Mouse (Mus musculus): ENCODE results near the gene Clint1. TPM values are rescaled to one million over a fixed set of nuclear protein-coding genes. Genes with fewer than 3 reads are reported as not detected.

Clint1 gene
- polyA plus RNA-seq, 1 experiment = 25.6 TPM

GRCm38 (mm10) chr11:45856149-45856516 lies 4.3 kb downstream of the Clint1 start:
- peaks cover 8% of the 10 kb centered on the region for H3K4me1 ChIP-seq (ENCODE audit: control insufficient read depth, insufficient read depth, low read length)
- no peak overlapping the region for H3K4me3 ChIP-seq (replicated peaks; ENCODE audit: control insufficient read depth, low read depth, low read length)
- 26% methylated on average over 6 of the region's 6 CpGs for WGBS
- peak overlapping the region; percentile 46 for H3K27ac ChIP-seq (ENCODE audit: control insufficient read depth, insufficient read depth, low read depth, low read length, poor library complexity)
- TF ChIP-seq CTCF (IDR thresholded peaks at IDR 0.05; ENCODE audit: control insufficient read depth, insufficient read depth, low read length) (no peak), POLR2A (IDR thresholded peaks at IDR 0.05; ENCODE audit: borderline replicate concordance, control insufficient read depth, low read depth, low read length) (no peak)

DNA sequence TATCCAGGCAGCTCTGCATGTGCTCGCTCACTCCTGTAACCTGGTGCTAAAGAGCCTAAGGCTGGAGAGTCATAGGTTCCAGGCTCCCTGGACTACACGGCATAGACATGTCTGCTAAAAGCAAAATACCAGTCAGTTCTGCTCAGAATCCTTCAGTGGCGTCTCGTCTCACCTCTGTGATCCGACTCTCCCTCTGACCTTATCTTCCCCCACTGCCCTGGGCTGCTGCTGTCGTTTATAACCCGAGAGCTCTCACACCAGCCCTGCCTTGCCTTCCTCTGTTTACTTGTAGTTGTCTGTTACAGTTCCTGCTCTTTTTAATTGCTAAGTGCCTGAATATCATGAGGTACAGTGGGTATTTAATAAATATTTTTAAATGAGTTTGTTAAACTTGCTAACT lies 9.5 kb downstream of the Clint1 start:
- Histone ChIP-seq H3K4me1 (ENCODE audit: control insufficient read depth, insufficient read depth, low read length) (peaks cover 2% of the 10 kb centered on the region; the same call in 1 of the 2 replicates), H3K4me3 (replicated peaks; ENCODE audit: control insufficient read depth, low read depth, low read length) (no peak overlapping the region), H3K27ac (ENCODE audit: control insufficient read depth, insufficient read depth, low read depth, low read length, poor library complexity) (no peak overlapping the region)
- no peak for TF ChIP-seq CTCF (IDR thresholded peaks at IDR 0.05; ENCODE audit: control insufficient read depth, insufficient read depth, low read length)
- TF ChIP-seq POLR2A (IDR thresholded peaks at IDR 0.05; ENCODE audit: borderline replicate concordance, control insufficient read depth, low read depth, low read length) = no peak
- WGBS = 65% methylated on average over 7 of the region's 7 CpGs

GRCm38 (mm10) chr11:45864409-45864808 lies 12.6 kb downstream of the Clint1 start:
- no peak overlapping the region for H3K4me3 ChIP-seq (replicated peaks; ENCODE audit: control insufficient read depth, low read depth, low read length)

GRCm38 (mm10) chr11:45865861-45866260 lies 14.0 kb downstream of the Clint1 start:
- WGBS = 56% methylated on average over 2 of the region's 2 CpGs
- no peak for TF ChIP-seq POLR2A (IDR thresholded peaks at IDR 0.05; ENCODE audit: borderline replicate concordance, control insufficient read depth, low read depth, low read length)
- no peak for TF ChIP-seq CTCF (IDR thresholded peaks at IDR 0.05; ENCODE audit: control insufficient read depth, insufficient read depth, low read length)
- Histone ChIP-seq H3K27ac (ENCODE audit: control insufficient read depth, insufficient read depth, low read depth, low read length, poor library complexity) (no peak overlapping the region), H3K4me1 (ENCODE audit: control insufficient read depth, insufficient read depth, low read length) (no peaks in the 10 kb centered on the region; the same call in 1 of the 2 replicates), H3K4me3 (replicated peaks; ENCODE audit: control insufficient read depth, low read depth, low read length) (no peak overlapping the region)

More at GRCm38 (mm10) chr11:45864409-45864808, 12.6 kb downstream of the Clint1 start:
- WGBS = 51% methylated on average over 3 of the region's 3 CpGs
- TF ChIP-seq POLR2A (IDR thresholded peaks at IDR 0.05; ENCODE audit: borderline replicate concordance, control insufficient read depth, low read depth, low read length) (no peak), CTCF (IDR thresholded peaks at IDR 0.05; ENCODE audit: control insufficient read depth, insufficient read depth, low read length) (no peak)
- Histone ChIP-seq H3K4me1 (ENCODE audit: control insufficient read depth, insufficient read depth, low read length) (no peaks in the 10 kb centered on the region; the same call in 1 of the 2 replicates), H3K27ac (ENCODE audit: control insufficient read depth, insufficient read depth, low read depth, low read length, poor library complexity) (no peak overlapping the region)

DNA sequence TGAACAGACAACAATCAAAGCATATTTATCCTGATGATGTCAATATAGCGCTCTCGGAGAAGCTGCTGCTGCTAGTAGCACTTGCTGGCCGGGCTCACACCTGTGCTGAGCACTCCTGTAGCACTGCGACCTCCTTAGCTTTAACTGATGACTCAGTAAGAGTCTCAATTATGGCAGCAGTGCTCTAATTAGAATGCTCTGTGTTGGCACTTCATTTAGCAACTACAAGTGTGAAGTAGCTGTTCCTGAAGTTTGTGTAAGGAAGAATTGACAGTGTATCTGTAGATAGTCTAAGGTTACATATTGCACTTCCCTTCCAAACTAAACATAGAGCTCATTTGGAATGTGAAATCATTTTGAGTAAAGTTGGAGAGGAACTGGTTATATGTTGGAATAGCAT lies 14.7 kb downstream of the Clint1 start:
- WGBS = 89% methylated on average over 4 of the region's 4 CpGs
- TF ChIP-seq POLR2A (IDR thresholded peaks at IDR 0.05; ENCODE audit: borderline replicate concordance, control insufficient read depth, low read depth, low read length) (no peak), CTCF (IDR thresholded peaks at IDR 0.05; ENCODE audit: control insufficient read depth, insufficient read depth, low read length) (no peak)
- Histone ChIP-seq H3K4me3 (replicated peaks; ENCODE audit: control insufficient read depth, low read depth, low read length) (no peak overlapping the region), H3K4me1 (ENCODE audit: control insufficient read depth, insufficient read depth, low read length) (no peaks in the 10 kb centered on the region; the same call in 1 of the 2 replicates), H3K27ac (ENCODE audit: control insufficient read depth, insufficient read depth, low read depth, low read length, poor library complexity) (0 out of 2 replicates have a peak overlapping the region, but pooled peaks have one; percentile 24)

DNA sequence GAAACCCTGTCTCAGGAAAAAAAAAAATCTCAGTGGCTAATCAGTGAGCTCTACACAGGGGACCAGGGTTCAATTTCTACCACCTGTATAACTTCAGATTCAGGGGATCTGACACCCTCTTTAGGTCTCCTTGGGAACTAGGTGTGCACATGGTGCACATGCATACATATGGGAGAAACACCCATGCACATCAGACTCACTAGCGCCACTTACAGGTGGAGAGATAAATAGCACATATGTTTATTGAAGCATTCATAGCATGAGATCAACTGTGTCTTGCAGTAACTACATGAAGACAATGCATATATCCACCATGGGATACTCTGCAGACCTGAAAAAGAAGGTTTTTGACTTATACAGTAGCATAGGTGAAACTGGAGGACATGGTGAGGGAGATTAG lies 21.8 kb downstream of the Clint1 start:
- TF ChIP-seq CTCF (IDR thresholded peaks at IDR 0.05; ENCODE audit: control insufficient read depth, insufficient read depth, low read length) = peak; percentile 0; the same call in 1 of the 2 replicates
- TF ChIP-seq POLR2A (IDR thresholded peaks at IDR 0.05; ENCODE audit: borderline replicate concordance, control insufficient read depth, low read depth, low read length) = no peak
- Histone ChIP-seq H3K4me3 (replicated peaks; ENCODE audit: control insufficient read depth, low read depth, low read length) (no peak overlapping the region), H3K27ac (ENCODE audit: control insufficient read depth, insufficient read depth, low read depth, low read length, poor library complexity) (no peak overlapping the region), H3K4me1 (ENCODE audit: control insufficient read depth, insufficient read depth, low read length) (peaks cover 5% of the 10 kb centered on the region)
- WGBS = 73% methylated on average over 1 of the region's 1 CpGs

- TF ChIP-seq POLR2A (IDR thresholded peaks at IDR 0.05; ENCODE audit: borderline replicate concordance, control insufficient read depth, low read depth, low read length) (no peak), CTCF (IDR thresholded peaks at IDR 0.05; ENCODE audit: control insufficient read depth, insufficient read depth, low read length) (no peak)
- WGBS = 85% methylated on average over 6 of the region's 6 CpGs
- no peak overlapping the region for H3K27ac ChIP-seq (ENCODE audit: control insufficient read depth, insufficient read depth, low read depth, low read length, poor library complexity)
- H3K4me1 ChIP-seq (ENCODE audit: control insufficient read depth, insufficient read depth, low read length) = peaks cover 5% of the 10 kb centered on the region
- H3K4me3 ChIP-seq (replicated peaks; ENCODE audit: control insufficient read depth, low read depth, low read length) = no peak overlapping the region
These were observed 22.4 kb downstream of the Clint1 start for GRCm38 (mm10) chr11:45874251-45874650.

GRCm38 (mm10) chr11:45875351-45875935 lies 23.6 kb downstream of the Clint1 start:
- 79% methylated on average over 7 of the region's 7 CpGs for WGBS
- H3K4me3 ChIP-seq (replicated peaks; ENCODE audit: control insufficient read depth, low read depth, low read length) = no peak overlapping the region
- peaks cover 5% of the 10 kb centered on the region for H3K4me1 ChIP-seq (ENCODE audit: control insufficient read depth, insufficient read depth, low read length)
- no peak overlapping the region for H3K27ac ChIP-seq (ENCODE audit: control insufficient read depth, insufficient read depth, low read depth, low read length, poor library complexity)
- no peak for TF ChIP-seq POLR2A (IDR thresholded peaks at IDR 0.05; ENCODE audit: borderline replicate concordance, control insufficient read depth, low read depth, low read length)
- no peak for TF ChIP-seq CTCF (IDR thresholded peaks at IDR 0.05; ENCODE audit: control insufficient read depth, insufficient read depth, low read length)

All from bone marrow, adult 2 months (tissue).